Comparison of ENCODE assay signal across 11 mouse cellular contexts in the genomic region with DNA sequence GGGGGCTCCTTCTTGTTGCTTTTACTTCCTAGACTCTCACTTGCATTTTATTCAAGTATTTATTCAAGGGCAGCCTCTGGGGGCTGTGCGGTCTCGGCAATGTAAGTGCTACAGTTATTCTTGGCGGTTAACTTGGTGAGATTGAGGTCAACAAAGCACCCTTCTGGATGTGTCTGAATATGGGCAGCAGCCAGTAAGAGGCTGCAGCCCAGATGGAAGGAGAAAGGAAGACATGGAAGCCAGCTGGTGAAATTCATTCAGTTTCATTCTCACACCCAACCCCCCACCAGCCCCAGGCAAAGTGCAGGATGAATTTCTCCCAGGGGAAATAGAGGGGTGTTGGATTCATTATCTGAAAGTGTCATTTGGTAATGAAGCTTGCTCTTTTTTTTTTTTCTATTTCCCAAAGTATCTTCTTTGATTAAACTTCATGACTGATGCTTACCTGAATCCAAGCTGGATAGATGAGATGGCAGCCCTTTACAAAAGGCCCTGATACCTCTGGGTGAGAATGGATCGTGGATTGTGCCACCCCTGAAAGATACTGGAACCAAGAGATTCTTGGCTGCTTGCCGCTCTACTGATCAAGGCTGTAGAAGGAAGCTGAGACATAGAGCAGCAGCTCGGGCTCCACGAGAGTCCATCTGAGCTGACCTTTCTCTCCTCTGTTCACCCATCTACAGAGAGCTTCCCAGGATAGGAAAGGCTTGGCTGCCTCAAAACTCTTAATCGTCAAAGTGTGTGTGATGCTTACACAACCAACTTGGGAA. TPM values are rescaled to one million over a fixed set of nuclear protein-coding genes. Genes with fewer than 3 reads are reported as not detected.
A peak's percentile ranks its signal among the peaks of the same experiment; 100 is the strongest.
DNase-seq lines count a peak whose midpoint lies in the region; ATAC-seq and TF ChIP-seq lines count a peak whose summit lies in the region.
"Had no signal": no experiment of that assay in that cellular context is flagged by ENCODE, and none has a peak within 500 bp of the region (broad histone marks: within the 10 kb centered on the region; RNA-seq: fewer than 3 reads in every experiment).

No protein-coding gene starts in this region.

- H3K4me2 ChIP-seq in forebrain, embryonic 15.5 days (replicated peaks): no peak overlapping the region
- H3K4me2 ChIP-seq in neural tube, embryonic 11.5 days (ENCODE audit: low read depth): no peak overlapping the region
- no peak overlapping the region for H3K4me2 ChIP-seq in liver, postnatal 0 days (ENCODE audit: low read depth, low read length)
- H3K4me2 ChIP-seq: embryonic facial prominence, embryonic 15.5 days; midbrain, embryonic 11.5 days had no signal

- H3K4me3 ChIP-seq in forebrain, embryonic 15.5 days: no peak overlapping the region
- no peak overlapping the region for H3K4me3 ChIP-seq in forebrain, embryonic 10.5 days
- H3K4me3 ChIP-seq in neural tube, embryonic 11.5 days (ENCODE audit: low read depth, low read length): no peak overlapping the region
- no peak overlapping the region for H3K4me3 ChIP-seq in liver, postnatal 0 days (ENCODE audit: low read depth, low read length)
- H3K4me3 ChIP-seq: embryonic facial prominence, embryonic 15.5 days had no signal

- no peaks in the 10 kb centered on the region for H3K36me3 ChIP-seq in forebrain, embryonic 15.5 days
- no peaks in the 10 kb centered on the region for H3K36me3 ChIP-seq in forebrain, embryonic 10.5 days (replicated peaks)
- no peaks in the 10 kb centered on the region for H3K36me3 ChIP-seq in neural tube, embryonic 11.5 days (ENCODE audit: control insufficient read depth, insufficient read depth, low read length)
- no peaks in the 10 kb centered on the region for H3K36me3 ChIP-seq in liver, postnatal 0 days (replicated peaks; ENCODE audit: insufficient read depth, low read length)
- H3K36me3 ChIP-seq: embryonic facial prominence, embryonic 15.5 days had no signal

- H3K9ac ChIP-seq in forebrain, embryonic 15.5 days (replicated peaks): no peak overlapping the region
- H3K9ac ChIP-seq in neural tube, embryonic 11.5 days (ENCODE audit: low read length): no peak overlapping the region
- no peak overlapping the region for H3K9ac ChIP-seq in liver, postnatal 0 days (replicated peaks)
- H3K9ac ChIP-seq: embryonic facial prominence, embryonic 15.5 days had no signal

- TF ChIP-seq EP300 in liver, postnatal 0 days (IDR thresholded peaks at IDR 0.05; ENCODE audit: low read depth): no peak

- WGBS in forebrain, embryonic 15.5 days: 53% methylated on average over 8 of the region's 8 CpGs
- 86% methylated on average over 8 of the region's 8 CpGs for WGBS in forebrain, embryonic 10.5 days
- WGBS in neural tube, embryonic 11.5 days: 75% methylated on average over 8 of the region's 8 CpGs
- 77% methylated on average over 8 of the region's 8 CpGs for WGBS in liver, postnatal 0 days (ENCODE audit: insufficient replicate concordance)

- H3K4me1 ChIP-seq in forebrain, embryonic 15.5 days: peaks cover 10% of the 10 kb centered on the region
- H3K4me1 ChIP-seq in forebrain, embryonic 10.5 days: no peaks in the 10 kb centered on the region
- H3K4me1 ChIP-seq in neural tube, embryonic 11.5 days (ENCODE audit: control insufficient read depth, insufficient read depth, low read length): no peaks in the 10 kb centered on the region
- H3K4me1 ChIP-seq in liver, postnatal 0 days (ENCODE audit: insufficient read depth): no peaks in the 10 kb centered on the region
- H3K4me1 ChIP-seq: embryonic facial prominence, embryonic 15.5 days had no signal

- H3K27ac ChIP-seq in forebrain, embryonic 15.5 days (replicated peaks): peak overlapping the region; percentile 59
- no peak overlapping the region for H3K27ac ChIP-seq in forebrain, embryonic 10.5 days
- no peak overlapping the region for H3K27ac ChIP-seq in neural tube, embryonic 11.5 days (ENCODE audit: low read depth, low read length)
- no peak overlapping the region for H3K27ac ChIP-seq in liver, postnatal 0 days (ENCODE audit: low read depth)
- H3K27ac ChIP-seq: embryonic facial prominence, embryonic 15.5 days had no signal

- no peaks in the 10 kb centered on the region for H3K27me3 ChIP-seq in forebrain, embryonic 15.5 days
- H3K27me3 ChIP-seq in forebrain, embryonic 10.5 days (ENCODE audit: poor library complexity, severe bottlenecking): no peaks in the 10 kb centered on the region
- H3K27me3 ChIP-seq in neural tube, embryonic 11.5 days (ENCODE audit: control insufficient read depth, insufficient read depth, low read length): no peaks in the 10 kb centered on the region
- H3K27me3 ChIP-seq in liver, postnatal 0 days (ENCODE audit: insufficient read depth, low read length): no peaks in the 10 kb centered on the region
- H3K27me3 ChIP-seq: embryonic facial prominence, embryonic 15.5 days had no signal

- no peaks in the 10 kb centered on the region for H3K9me3 ChIP-seq in forebrain, embryonic 15.5 days
- H3K9me3 ChIP-seq in forebrain, embryonic 10.5 days: no peaks in the 10 kb centered on the region
- H3K9me3 ChIP-seq in neural tube, embryonic 11.5 days (ENCODE audit: control insufficient read depth, low read length): no peaks in the 10 kb centered on the region
- no peaks in the 10 kb centered on the region for H3K9me3 ChIP-seq in liver, postnatal 0 days (ENCODE audit: low read length)
- H3K9me3 ChIP-seq: embryonic facial prominence, embryonic 15.5 days had no signal

- ATAC-seq in forebrain, embryonic 15.5 days (replicated peaks): peak; percentile 87
- ATAC-seq in neural tube, embryonic 11.5 days (ENCODE audit: insufficient read depth, low FRiP score, low TSS enrichment): no peak
- no peak for ATAC-seq in liver, postnatal 0 days

- DNase-seq in forebrain, embryonic 10.5 days (ENCODE audit: extremely low spot score, low spot score): no peak
- peak; percentile 36 for DNase-seq in neural tube, embryonic 11.5 days (ENCODE audit: low spot score)
- no peak for DNase-seq in neural tube, embryonic 10.5 days (ENCODE audit: extremely low spot score, low spot score)
- DNase-seq in layer of hippocampus, adult 8-10 months (ENCODE audit: low spot score in 2 of 2): peak; percentile 18 to 32
- peak; percentile 34 for DNase-seq in right cerebral cortex, postnatal 14 days
- no peak for DNase-seq in liver, postnatal 0 days
- DNase-seq in kidney, adult 8-10 months: no peak
- DNase-seq: adrenal gland, postnatal 10 days had no signal

- TF ChIP-seq CTCF in liver, postnatal 0 days (IDR thresholded peaks at IDR 0.05; ENCODE audit: low read depth): no peak

RNA-seq across cellular contexts. Expression of a gene that starts 10.5 kb away (rescaled TPM):
- polyA plus RNA-seq in forebrain, embryonic 15.5 days (2015; fragmentation: Nextera tagmentation; extraction: Ambion mirVana): 1.9 and 3.0 TPM in 2 replicates
- 2.0 and 3.1 TPM in 2 replicates for polyA plus RNA-seq in forebrain, embryonic 10.5 days (2016; fragmentation: Nextera tagmentation; extraction: Ambion mirVana)
- 2.0 and 2.6 TPM in 2 replicates for polyA plus RNA-seq in neural tube, embryonic 11.5 days (2014; fragmentation: Nextera tagmentation; extraction: Ambion mirVana)
- total RNA-seq in layer of hippocampus, adult 8-10 months (2022): 1 to 10 TPM; 2.1 to 4.2 (median 2.6) TPM
- polyA plus RNA-seq in liver, postnatal 0 days (2015; fragmentation: Nextera tagmentation; extraction: Ambion mirVana): not detected in 2 replicates

Comparison
In these comparisons a context has a peak if more than half of its experiments do, and no peak if none do; other contexts are left out.
1. DNase-seq: peak in neural tube, embryonic 11.5 days (single experiment), layer of hippocampus, adult 8-10 months (2 of 2) and right cerebral cortex, postnatal 14 days (single experiment); none in forebrain, embryonic 10.5 days (single experiment), neural tube, embryonic 10.5 days (single experiment), liver, postnatal 0 days (single experiment) and kidney, adult 8-10 months (0 of 2).